Mouse (Mus musculus) embryonic facial prominence, embryonic 14.5 days (tissue): ENCODE results near the gene Snx12. TPM values are rescaled to one million over a fixed set of nuclear protein-coding genes. Genes with fewer than 3 reads are reported as not detected.

Experiments used
- ATAC-seq: fragments of 200-750 bp; cut with Nextera tagmentation; 2 replicates; pipeline ENCODE4 v1.8.0; 2017; ENCODE audit warnings: low read depth, moderate number of reproducible peaks, moderate TSS enrichment
- DNase-seq: peaks from one replicate; pipeline ENCODE4 v3.0.0-alpha.2; 2015; ENCODE audit warnings: low spot score
- H3K27ac ChIP-seq: fragments of 300-500 bp; sonication (generic); replicated peaks from 2 replicates; pipeline ENCODE4 v1.5.1; 2014; ENCODE audit warnings: low read depth, mild to moderate bottlenecking, low read length, moderate library complexity
- H3K27me3 ChIP-seq: fragments of 300-500 bp; sonication (generic); replicated peaks from 2 replicates; pipeline ENCODE4 v1.6.1; 2014; ENCODE audit warnings: low read length; ENCODE audit not compliant: control insufficient read depth, insufficient read depth
- H3K36me3 ChIP-seq: fragments of 300-500 bp; sonication (generic); 2 replicates; pipeline ENCODE4 v1.6.1; 2014; ENCODE audit warnings: low read length, mixed read lengths; ENCODE audit not compliant: control insufficient read depth, insufficient read depth
- H3K4me1 ChIP-seq: fragments of 300-500 bp; sonication (generic); 2 replicates; pipeline ENCODE4 v1.6.1; 2014; ENCODE audit warnings: antibody characterized with exemption, low read length; ENCODE audit not compliant: control insufficient read depth, insufficient read depth
- H3K4me2 ChIP-seq: fragments of 300-500 bp; sonication (generic); 2 replicates; pipeline ENCODE4 v1.6.1; 2014; ENCODE audit warnings: low read depth, mild to moderate bottlenecking, low read length, moderate library complexity, mixed read lengths
- H3K4me3 ChIP-seq: fragments of 300-500 bp; sonication (generic); 2 replicates; pipeline ENCODE4 v1.5.1; 2014; ENCODE audit warnings: low read depth, mild to moderate bottlenecking, low read length
- H3K9ac ChIP-seq: fragments of 300-500 bp; sonication (generic); 2 replicates; pipeline ENCODE4 v1.6.1; 2014; ENCODE audit warnings: low read depth, mild to moderate bottlenecking, low read length, moderate library complexity, mixed read lengths
- H3K9me3 ChIP-seq: fragments of 300-500 bp; sonication (generic); 2 replicates; pipeline ENCODE4 v1.6.1; 2016; ENCODE audit warnings: low read length; ENCODE audit not compliant: control insufficient read depth
- WGBS: fragments of 180-500 bp; shearing (Covaris S2); extraction: QIAGEN DNeasy Blood & Tissue Kit; methylation state at CpG from one replicate; pipeline ENCODE4 v1.1.7; 2014; 5-methylcytosine and 5-hydroxymethylcytosine counted together
- polyA plus RNA-seq: library from polyadenylated mRNA; unstranded; fragments of >200 nt; fragmentation: Nextera tagmentation; extraction: Ambion mirVana; gene quantifications from 2 replicates; pipeline ENCODE4 v1.2.1, GENCODE M21; 2014

Snx12 gene
- 42.1 and 46.8 TPM in 2 replicates for polyA plus RNA-seq

- no peaks in the 10 kb centered on the region for H3K4me1 ChIP-seq
- WGBS, result 17% methylated on average over 37 of the region's 55 CpGs
These were observed at the start of gene Snx12 for GRCm38 (mm10) chrX:101221834-101222795. Gene Snx12, minus strand, starts transcription at chrX:101222563.

GRCm38 (mm10) chrX:101268755-101269124 lies 46.4 kb upstream of the Snx12 start, which contains the start of gene Gm20489:
Gene Gm20489, minus strand, starts transcription at chrX:101269023.
- Histone ChIP-seq H3K9ac (no peak within 1 kb of the TSS), H3K27ac (no peak within 1 kb of the TSS), H3K27me3 (peaks cover 7% of the 10 kb centered on the region; the same call in 1 of the 2 replicates), H3K36me3 (no peaks in the 10 kb centered on the region), H3K4me1 (no peaks in the 10 kb centered on the region), H3K4me3 (no peak within 1 kb of the TSS), H3K9me3 (no peaks in the 10 kb centered on the region), H3K4me2 (no peak within 1 kb of the TSS)
- DNase-seq, result no peak
- 51% methylated on average over 3 of the region's 3 CpGs for WGBS
- ATAC-seq, result no peak

More at GRCm38 (mm10) chrX:101221834-101222795, at the start of gene Snx12:
- ATAC-seq, result peak; percentile 97
- Histone ChIP-seq H3K4me3 (peak within 1 kb of the TSS; percentile 58), H3K27ac (peak within 1 kb of the TSS; percentile 44), H3K4me2 (peak within 1 kb of the TSS; percentile 54), H3K27me3 (no peaks in the 10 kb centered on the region), H3K9me3 (no peaks in the 10 kb centered on the region), H3K36me3 (no peaks in the 10 kb centered on the region), H3K9ac (peak within 1 kb of the TSS; percentile 71)
- peak; percentile 96 for DNase-seq

- H3K4me2 ChIP-seq, result no peak within 1 kb of the TSS
- 57% methylated on average over 5 of the region's 5 CpGs for WGBS
- no peaks in the 10 kb centered on the region for H3K9me3 ChIP-seq
- H3K27me3 ChIP-seq, result peaks cover 7% of the 10 kb centered on the region; the same call in 1 of the 2 replicates
- ATAC-seq (no peak), DNase-seq (no peak)
- H3K4me3 ChIP-seq, result no peak within 1 kb of the TSS
- no peak within 1 kb of the TSS for H3K9ac ChIP-seq
- no peak within 1 kb of the TSS for H3K27ac ChIP-seq
- no peaks in the 10 kb centered on the region for H3K36me3 ChIP-seq
- H3K4me1 ChIP-seq, result no peaks in the 10 kb centered on the region
These were observed 45.8 kb upstream of the Snx12 start, which contains the start of gene Il2rg for GRCm38 (mm10) chrX:101268025-101268754. Gene Il2rg, minus strand, starts transcription at chrX:101268255.

- Histone ChIP-seq H3K36me3 (no peaks in the 10 kb centered on the region), H3K4me3 (no peak overlapping the region), H3K27ac (no peak overlapping the region), H3K9ac (no peak overlapping the region), H3K4me2 (no peak overlapping the region), H3K27me3 (0 out of 2 replicates have a peak, but pooled peaks cover 7% of the 10 kb centered on the region), H3K4me1 (no peaks in the 10 kb centered on the region), H3K9me3 (no peaks in the 10 kb centered on the region)
- no peak for ATAC-seq
- 87% methylated on average over 6 of the region's 6 CpGs for WGBS
- no peak for DNase-seq
These were observed 44.3 kb upstream of the Snx12 start for GRCm38 (mm10) chrX:101266631-101267030.

GRCm38 (mm10) chrX:101263892-101264291 lies 41.5 kb upstream of the Snx12 start, which contains the start of gene Gm614:
Gene Gm614, minus strand, starts transcription at chrX:101263992.
- H3K4me2 ChIP-seq, result no peak within 1 kb of the TSS
- H3K4me3 ChIP-seq, result no peak within 1 kb of the TSS
- H3K9ac ChIP-seq, result no peak within 1 kb of the TSS
- H3K27me3 ChIP-seq, result 0 out of 2 replicates have a peak, but pooled peaks cover 3% of the 10 kb centered on the region
- H3K27ac ChIP-seq, result no peak within 1 kb of the TSS
- 0 out of 2 replicates have a peak, but pooled peaks cover under 1% of the 10 kb centered on the region for H3K36me3 ChIP-seq
- H3K4me1 ChIP-seq, result no peaks in the 10 kb centered on the region
- ATAC-seq (no peak), DNase-seq (no peak)
- no peaks in the 10 kb centered on the region for H3K9me3 ChIP-seq
- 85% methylated on average over 1 of the region's 1 CpGs for WGBS

GRCm38 (mm10) chrX:101260441-101261325 lies 38.3 kb upstream of the Snx12 start:
- WGBS, result 26% methylated on average over 9 of the region's 13 CpGs
- H3K9me3 ChIP-seq, result no peaks in the 10 kb centered on the region
- ATAC-seq (peak; percentile 88), DNase-seq (peak; percentile 86)
- H3K4me2 ChIP-seq, result 0 out of 2 replicates have a peak overlapping the region, but pooled peaks have one; percentile 10
- H3K9ac ChIP-seq, result no peak overlapping the region
- 0 out of 2 replicates have a peak, but pooled peaks cover 7% of the 10 kb centered on the region for H3K36me3 ChIP-seq
- H3K4me1 ChIP-seq, result no peaks in the 10 kb centered on the region
- peak overlapping the region; percentile 77 for H3K27ac ChIP-seq
- 0 out of 2 replicates have a peak, but pooled peaks cover 3% of the 10 kb centered on the region for H3K27me3 ChIP-seq
- H3K4me3 ChIP-seq, result no peak overlapping the region

- Histone ChIP-seq H3K4me3 (peak overlapping the region; percentile 53), H3K4me1 (no peaks in the 10 kb centered on the region), H3K27ac (no peak overlapping the region), H3K36me3 (0 out of 2 replicates have a peak, but pooled peaks cover 7% of the 10 kb centered on the region), H3K4me2 (peak overlapping the region; percentile 62), H3K9ac (peak overlapping the region; percentile 25; the same call in 1 of the 2 replicates), H3K27me3 (no peaks in the 10 kb centered on the region), H3K9me3 (no peaks in the 10 kb centered on the region)
- DNase-seq (peak; percentile 36), ATAC-seq (no peak)
- WGBS, result 82% methylated on average over 13 of the region's 13 CpGs
These were observed 34.2 kb upstream of the Snx12 start for GRCm38 (mm10) chrX:101256603-101257002.
